Mouse (Mus musculus): ENCODE results near the gene Dusp18. TPM values are rescaled to one million over a fixed set of nuclear protein-coding genes. Genes with fewer than 3 reads are reported as not detected.

The Dusp18 gene
- 10 to 100 TPM; 10.5 to 11.7 TPM for total RNA-seq (2023)

DNA sequence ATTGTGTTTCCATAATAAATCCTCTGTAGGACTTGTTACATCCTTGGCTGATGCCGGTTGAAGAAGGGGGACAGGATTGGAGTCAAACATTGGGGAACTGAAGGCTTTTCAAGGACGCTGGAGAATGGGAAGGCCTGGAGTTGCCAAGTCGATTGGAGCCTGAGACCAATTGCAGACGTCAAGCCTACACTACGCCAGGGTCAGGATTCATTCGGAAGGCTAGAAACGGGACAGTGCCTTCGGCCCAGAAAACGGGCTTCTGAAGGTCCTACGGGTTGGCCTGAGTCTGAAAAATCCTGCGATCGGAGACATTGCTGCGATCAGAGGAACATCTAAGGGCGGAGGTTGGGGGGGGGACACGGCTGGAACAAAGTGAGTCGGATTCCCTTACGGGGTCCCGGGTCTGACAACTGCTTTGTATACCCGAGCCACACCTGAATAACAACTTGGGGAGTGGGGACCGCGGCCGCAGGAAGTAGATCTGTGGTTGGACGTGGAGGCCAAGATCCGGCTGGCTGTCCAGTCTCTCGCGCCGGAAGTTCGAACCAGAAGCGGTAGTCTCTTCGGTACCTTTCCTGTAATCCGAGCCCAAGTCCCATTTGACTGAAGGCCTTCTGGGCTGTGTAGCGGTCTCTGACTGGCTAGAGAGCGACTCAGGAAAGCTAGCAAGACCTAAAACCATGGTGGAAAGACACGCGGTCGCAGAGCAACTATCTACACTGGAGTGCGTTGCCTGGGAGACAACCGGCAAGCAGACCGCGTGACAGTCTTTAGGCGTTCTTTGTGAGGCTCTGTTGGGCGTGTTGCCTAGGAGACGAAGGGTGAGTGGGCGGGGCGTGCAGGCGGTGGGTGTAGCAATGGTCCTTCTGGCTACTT is at the start of gene Dusp18, which contains the start of gene 4921536K21Rik:
Gene Dusp18 (plus strand): TSS at position 835 of the 876 bp plus-strand sequence.
Gene 4921536K21Rik (minus strand): TSS at position 693 of the 876 bp plus-strand sequence.

DNA sequence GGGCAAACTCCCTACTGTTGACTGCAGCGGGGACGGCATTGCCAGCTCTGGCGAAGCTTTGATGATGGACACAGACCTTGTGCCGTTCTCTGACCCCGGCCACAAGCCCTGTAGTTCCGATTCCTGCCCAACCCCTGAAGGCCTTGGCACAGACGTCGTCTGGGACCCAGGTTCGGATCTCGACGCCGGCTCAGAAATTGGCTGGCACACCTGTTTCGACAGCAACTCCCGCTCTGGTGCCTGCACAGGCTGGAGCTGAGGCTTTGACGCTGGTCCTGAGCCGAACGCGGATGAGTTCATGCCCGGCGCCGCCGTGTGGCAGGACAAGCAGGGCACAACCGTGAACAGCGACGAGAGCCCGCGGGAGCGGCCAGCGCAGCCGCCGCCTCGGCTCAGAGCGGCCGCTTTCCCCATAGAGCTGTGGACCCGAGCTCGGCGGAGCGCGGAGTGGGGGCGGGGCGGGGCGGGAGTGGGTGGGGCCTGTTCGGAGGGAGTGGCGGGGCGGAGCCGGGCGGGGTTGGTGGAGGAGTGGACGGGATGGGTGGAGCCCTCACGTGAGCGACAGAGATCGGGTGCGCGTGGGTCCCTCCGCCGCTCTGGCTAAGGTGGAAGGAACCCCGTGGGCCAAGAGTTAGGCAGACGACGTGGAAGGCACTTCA is 31.5 kb upstream of the Dusp18 start, which contains the start of gene Osbp2:
Gene Osbp2 (minus strand): TSS at position 450 of the 659 bp plus-strand sequence.

DNA sequence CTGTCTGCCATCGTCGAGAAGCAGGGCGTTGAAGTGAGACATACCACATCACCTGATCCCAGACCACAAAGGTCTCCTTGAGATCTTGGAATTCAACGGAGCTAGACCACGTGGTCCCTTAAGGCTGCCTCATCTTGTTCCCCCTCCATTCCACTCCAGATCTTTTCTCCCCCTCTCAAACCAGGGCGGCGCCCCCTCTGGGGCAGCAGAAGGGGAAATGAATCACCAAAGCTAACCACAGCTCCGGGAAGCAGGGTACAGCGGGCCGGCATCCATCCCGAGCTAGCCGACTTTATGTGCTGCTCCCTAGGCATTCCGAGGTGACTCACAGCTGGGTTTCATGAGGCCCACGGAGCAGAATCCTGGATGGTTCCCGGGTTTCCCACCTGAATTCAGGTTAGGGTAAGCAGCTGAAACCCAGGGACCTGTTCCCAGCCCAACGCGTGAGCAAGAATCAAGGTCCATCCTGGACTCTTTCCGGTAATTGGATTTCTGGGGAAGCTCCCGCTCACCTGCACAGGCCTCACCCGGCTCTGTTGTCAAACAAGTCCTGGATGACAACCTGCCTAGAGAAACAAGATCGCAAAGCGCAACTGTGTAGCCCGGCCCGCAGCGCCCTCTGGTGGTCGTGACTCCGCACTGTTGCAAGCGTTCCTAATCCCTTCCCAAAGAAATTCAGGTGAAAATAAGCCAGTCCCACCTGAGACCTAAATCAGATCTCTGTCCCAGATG is 19.2 kb downstream of the Dusp18 start, which contains the start of gene Slc35e4:
Gene Slc35e4 (minus strand): TSS at position 556 of the 732 bp plus-strand sequence.

DNA sequence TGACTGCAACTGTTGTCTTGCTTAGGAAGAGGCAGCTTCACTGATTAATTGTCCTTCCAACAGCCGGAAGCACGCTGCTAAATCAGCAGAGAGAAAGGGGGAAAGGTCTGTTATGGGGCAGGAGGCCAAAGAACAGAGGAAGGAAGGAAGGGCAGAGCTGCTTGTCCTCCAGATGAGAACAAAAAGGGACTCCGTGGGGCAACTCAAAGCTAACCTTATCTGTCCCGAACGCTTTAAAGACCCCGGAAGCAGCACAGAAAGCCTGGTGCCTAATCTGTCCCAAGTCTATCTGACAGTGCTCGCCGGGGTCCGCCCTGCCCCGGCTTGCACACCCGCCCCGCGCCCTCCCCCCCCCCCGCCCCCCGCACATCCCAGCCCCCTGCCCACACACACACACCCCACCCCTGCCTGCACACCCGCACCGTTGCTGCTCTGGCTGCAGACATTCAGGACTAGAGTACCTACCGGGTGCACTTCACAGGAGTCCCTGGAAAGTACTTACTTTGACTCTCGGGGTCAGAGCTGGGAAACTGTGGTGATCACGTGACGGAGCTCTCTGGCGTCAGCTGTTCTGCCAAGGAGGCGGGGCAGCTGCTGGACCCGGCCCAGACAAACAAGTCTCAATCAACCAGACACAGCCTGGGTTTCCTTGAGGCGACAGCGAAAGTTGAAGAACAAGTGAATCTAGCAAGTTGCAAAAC is 36.6 kb downstream of the Dusp18 start, which contains the start of gene Tcn2:
Gene Tcn2 (minus strand): TSS at position 649 of the 701 bp plus-strand sequence.

Other genes with a start within 250 kb of the Dusp18 start
- gene Morc2a, start 246.0 kb upstream of the Dusp18 start, total RNA-seq (2023): 10 to 100 TPM; 38.9 to 42.0 TPM
- gene Osbp2, start 31.3 kb upstream of the Dusp18 start, total RNA-seq (2023): not detected
- 1 to 10 TPM; 1.3 to 1.9 TPM for gene 4921536K21Rik, start 142 bp upstream of the Dusp18 start, total RNA-seq (2023)
- 10 to 100 TPM; 27.1 to 29.5 TPM for gene Slc35e4, start 19.4 kb downstream of the Dusp18 start, total RNA-seq (2023)
- 100 to 1,000 TPM; 108 to 152 TPM for gene Tcn2, start 36.9 kb downstream of the Dusp18 start, total RNA-seq (2023)
- 10 to 100 TPM; 62.3 to 64.0 TPM for gene Pes1, start 68.7 kb downstream of the Dusp18 start, total RNA-seq (2023)
- not detected for gene 4930556J24Rik, start 81.5 kb downstream of the Dusp18 start, total RNA-seq (2023)
- not detected for gene Gal3st1, start 88.4 kb downstream of the Dusp18 start, total RNA-seq (2023)
- gene Sec14l4, start 136.2 kb downstream of the Dusp18 start, total RNA-seq (2023): not detected
- not detected for gene Sec14l3, start 169.6 kb downstream of the Dusp18 start, total RNA-seq (2023)
- gene Mtfp1, start 200.2 kb downstream of the Dusp18 start, total RNA-seq (2023): under 1 TPM; 0.47 to 0.88 TPM
- under 1 TPM in 1 of 2 experiments, not detected in 1; 0.33 TPM for gene Sec14l2, start 228.2 kb downstream of the Dusp18 start, total RNA-seq (2023)
- gene Rnf215, start 240.0 kb downstream of the Dusp18 start, total RNA-seq (2023): 10 to 100 TPM; 21.5 to 30.7 TPM

Data from monocyte, adult 59 days (primary cell).